Mouse (Mus musculus) ES-Bruce4 (cell line): ENCODE measurements around the gene Mettl7a3.

Source experiments
- CTCF ChIP-seq: IDR thresholded peaks from one replicate; pipeline ENCODE4 v1.8.1; 2011; ENCODE audit warnings: low read depth, low read length
- EP300 ChIP-seq: IDR thresholded peaks from 2 replicates; pipeline ENCODE4 v1.6.1; 2011; ENCODE audit warnings: low read depth, low read length; ENCODE audit not compliant: insufficient read depth
- POLR2A ChIP-seq: IDR thresholded peaks from one replicate; pipeline ENCODE4 v1.8.1; 2011; ENCODE audit warnings: low read length; ENCODE audit not compliant: insufficient read depth

DNA sequence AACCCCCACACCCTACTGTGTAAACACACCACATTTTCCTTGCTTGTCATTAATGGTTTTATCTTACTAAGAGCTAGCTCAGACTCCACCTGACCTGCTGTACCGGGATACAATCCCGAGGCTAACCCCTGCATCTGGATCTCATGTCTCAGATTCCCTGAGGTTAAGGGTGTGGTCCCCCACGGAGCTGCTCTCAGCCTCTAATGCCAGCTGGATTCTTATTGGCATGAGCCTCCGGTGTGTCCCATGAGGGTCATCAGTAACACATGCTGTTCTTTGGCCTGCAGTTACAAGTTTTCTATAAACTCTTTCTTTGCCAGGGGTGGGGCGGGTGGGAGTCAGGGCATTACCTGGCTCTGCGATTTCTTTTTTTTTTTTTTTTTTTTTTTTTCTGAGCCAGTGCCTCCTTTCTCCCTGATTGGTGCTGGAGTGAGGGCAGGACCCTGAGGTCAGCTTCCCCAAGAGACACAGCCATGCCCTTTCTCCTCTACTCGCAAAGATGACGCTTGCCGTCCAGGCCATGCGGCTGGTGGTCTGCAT is 18.1 kb downstream of the Mettl7a3 start, which contains the start of the genes Methig1 and Mettl7a2:
- TF ChIP-seq CTCF = no peak
- TF ChIP-seq POLR2A = no peak
- TF ChIP-seq EP300 = no peak
